Mouse (Mus musculus): ENCODE results near the gene Ntng1.

- no peak for TF ChIP-seq CTCF (IDR thresholded peaks at IDR 0.05; ENCODE audit: extremely low read depth, insufficient read length, insufficient replicate concordance, low read depth, low read length)
- no peak for TF ChIP-seq POLR2A (IDR thresholded peaks at IDR 0.05; ENCODE audit: low read depth, low read length)
Observed at GRCm38 (mm10) chr3:110142314-110143205, 1.3 kb downstream of the Ntng1 start.

Data from small intestine, adult 2 months (tissue).